Mouse (Mus musculus): ENCODE measurements around the gene Meis1.

- no peak for TF ChIP-seq CTCF (IDR thresholded peaks at IDR 0.05; ENCODE audit: insufficient read depth, low read length)
- TF ChIP-seq POLR2A (IDR thresholded peaks at IDR 0.05; ENCODE audit: borderline replicate concordance, extremely low read depth, low read depth, low read length): no peak
Measured at GRCm38 (mm10) chr11:18988637-18989263, 30.0 kb downstream of the Meis1 start.

Data from lung, adult 2 months (tissue).